Mouse (Mus musculus): Measurements from ENCODE around the gene Kansl2.

DNA sequence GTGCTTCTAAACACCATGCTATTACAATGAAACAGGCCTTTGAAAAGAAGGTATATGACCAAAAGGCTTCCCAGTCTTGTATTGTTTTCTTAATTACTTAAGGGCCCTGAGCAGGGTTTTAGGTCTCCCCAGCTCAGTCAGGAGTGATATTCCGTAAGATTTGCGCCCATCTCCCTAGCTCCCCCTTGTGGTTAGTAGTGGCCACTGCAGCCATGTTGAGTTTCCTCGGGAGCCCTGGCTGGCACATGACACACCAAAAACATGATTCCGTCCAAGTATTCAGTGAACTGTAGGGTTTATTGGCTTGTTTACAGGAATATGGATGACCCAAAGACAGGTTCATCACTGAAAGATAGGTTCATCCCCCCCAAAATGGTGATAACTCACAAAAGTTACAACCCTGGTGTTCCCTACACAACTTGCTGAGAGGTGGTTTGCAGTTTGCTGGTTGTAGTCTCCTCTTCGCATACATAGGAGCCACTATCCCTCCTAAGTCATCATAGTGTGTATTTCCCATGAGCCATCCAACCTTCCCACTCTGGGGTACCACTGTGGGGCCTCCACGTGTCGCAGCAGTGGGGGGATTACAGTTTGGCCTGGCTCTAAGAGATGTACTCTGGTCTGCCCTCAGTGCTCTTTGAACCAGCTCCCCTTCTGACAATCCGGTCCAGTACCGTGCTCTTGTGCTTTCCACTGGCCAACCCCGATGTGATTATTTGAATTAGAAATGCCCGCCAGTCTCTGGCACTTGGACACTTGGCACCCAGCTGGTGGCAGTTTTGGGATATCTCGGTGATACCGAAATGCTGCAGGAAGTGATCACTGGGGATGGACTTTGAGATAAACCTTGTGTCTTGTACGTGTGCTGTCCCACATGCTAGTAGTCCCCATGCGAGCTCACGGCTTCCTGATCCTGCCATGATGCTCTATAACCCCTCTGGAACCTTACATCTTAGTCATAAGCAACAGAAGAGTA, 16.4 kb downstream of the Kansl2 start:
- TF ChIP-seq POLR2A (IDR thresholded peaks at IDR 0.05; ENCODE audit: control insufficient read depth, extremely low read depth, insufficient read depth, low read length, poor library complexity): no peak
- TF ChIP-seq CTCF (IDR thresholded peaks at IDR 0.05; ENCODE audit: borderline replicate concordance, control insufficient read depth, extremely low read depth, insufficient read depth, low read length, poor library complexity): peak; percentile 72; the same call in 1 of the 2 replicates
